Mouse (Mus musculus) cerebellum, adult 9-11 months (tissue): Measurements from ENCODE around the gene Camta1.

Source experiments
- DNase-seq: peaks from one replicate; pipeline ENCODE4 v3.0.0; 2022

Camta1 gene

DNA sequence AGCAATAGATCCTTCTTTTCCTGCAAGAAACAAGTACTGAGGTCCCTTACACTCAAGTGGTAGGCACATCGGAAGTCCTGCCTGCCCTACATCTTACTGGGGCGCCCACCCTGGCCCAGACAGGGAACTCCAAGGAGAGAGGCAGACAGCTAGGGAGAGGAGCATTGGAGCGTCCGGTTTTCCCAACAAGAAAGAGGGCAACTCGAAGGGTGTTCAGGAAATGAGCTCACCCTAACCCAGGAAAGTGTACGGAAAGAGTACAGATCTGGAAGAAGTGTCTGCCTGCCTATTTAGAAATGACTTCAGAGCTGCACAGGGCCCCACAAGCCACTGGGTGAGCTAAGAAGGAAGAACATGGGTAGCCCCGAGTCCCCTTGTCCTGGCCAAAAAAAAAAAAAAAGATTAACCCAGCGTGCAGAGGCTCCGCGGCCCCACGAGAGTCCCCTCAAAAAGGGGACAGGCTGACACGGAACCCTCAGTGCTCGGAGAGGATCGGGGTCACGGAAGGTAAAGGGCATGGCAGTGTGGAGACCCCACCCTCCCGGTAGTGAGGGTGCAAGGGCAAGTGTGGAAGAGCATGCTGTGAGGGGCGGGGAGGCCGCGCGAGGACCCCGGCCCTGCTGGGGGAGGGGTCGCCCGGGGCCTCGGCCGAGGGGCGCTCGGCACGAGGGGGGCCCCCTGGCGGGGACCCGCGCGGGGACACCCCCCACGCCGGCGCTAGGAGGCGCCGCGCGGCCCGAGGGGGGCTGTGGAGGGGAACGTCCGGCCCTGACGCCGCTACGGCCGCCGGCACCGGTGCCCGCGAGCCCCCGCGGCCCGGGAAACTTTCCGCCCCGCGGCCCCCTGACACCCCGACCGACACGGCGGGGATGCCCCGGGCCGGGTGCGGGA is 990 bp downstream of the Camta1 start:
- DNase-seq = peak; percentile 76

- no peak for DNase-seq
These were observed 2.4 kb downstream of the Camta1 start for GRCm38 (mm10) chr4:151859275-151859674.

DNA sequence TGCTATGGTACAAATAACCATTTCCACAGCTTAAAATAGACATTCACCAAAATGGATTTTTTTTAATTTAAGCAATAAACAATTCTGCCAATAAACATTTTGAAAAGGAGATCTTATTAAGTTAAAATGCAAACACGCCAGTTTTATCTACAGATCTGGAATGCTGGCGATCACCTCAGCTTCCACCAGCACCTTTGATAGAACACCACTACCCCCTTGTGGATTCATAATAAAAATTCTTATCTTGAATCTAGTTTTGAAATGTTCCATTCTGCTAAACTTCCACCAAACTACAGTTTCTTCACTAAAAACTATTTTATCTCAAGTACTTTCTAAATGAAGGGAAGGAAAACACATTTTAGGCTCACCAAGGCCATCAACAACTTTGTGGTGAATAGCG is 7.7 kb downstream of the Camta1 start:
- DNase-seq = no peak

GRCm38 (mm10) chr4:151851179-151851578 is 10.5 kb downstream of the Camta1 start:
- no peak for DNase-seq

DNA sequence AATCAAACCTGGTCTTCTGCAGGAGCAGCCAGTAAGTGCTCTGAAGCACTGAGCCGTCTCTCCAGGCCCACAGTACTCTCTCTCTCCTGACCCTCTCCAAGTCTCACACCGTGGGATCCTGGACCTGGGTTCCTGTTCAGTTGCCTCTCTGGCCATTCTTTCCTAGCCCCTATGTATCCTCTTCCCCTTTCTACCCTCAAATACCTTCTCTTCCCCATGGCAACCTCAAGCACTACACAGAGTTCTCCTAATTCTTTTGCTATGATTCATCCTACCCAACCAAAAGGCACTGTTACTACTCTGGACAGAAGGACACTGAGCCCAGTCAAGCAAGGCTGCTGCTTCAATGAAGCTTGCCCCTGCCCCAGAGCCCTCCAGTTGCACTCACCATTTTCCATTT is 19.1 kb downstream of the Camta1 start:
- no peak for DNase-seq

DNA sequence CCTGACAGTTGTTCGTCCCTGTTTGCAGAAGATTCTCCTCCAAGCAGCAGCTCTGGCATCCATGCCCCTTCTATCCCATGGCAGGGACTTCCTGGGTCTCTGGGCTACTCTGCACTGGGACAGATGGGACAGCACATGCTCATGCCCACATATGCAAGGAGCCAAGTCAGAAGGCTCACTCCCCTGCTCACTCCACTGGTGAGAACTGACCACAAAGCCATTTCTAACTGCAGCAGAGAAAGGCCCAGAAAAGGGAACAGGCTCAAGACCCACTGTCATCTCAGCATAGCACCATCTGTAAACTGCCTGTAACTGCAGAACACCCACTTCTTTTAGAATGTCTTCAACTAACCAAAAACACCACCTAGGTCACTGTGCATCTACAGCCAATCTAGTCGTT is 23.2 kb downstream of the Camta1 start:
- peak; percentile 58 for DNase-seq

DNA sequence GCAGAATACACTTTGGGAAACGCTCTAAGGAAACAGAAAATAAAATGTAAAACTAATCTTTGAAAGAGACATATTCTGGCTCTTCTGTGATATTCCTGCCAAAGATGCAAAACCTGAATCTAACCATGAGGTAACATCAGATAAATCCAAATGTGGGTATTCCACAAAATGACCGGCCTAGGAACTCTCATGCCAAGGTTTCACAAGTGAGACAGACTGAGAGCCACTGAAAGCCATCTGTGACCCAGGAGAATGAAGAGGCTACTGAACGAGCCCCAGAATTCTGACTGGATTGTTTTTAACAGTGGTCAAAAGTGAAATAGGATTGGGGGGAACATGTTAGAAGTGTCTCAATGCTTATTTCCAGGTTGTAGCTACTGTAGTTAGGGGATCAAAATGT is 25.8 kb downstream of the Camta1 start:
- DNase-seq = peak; percentile 49

- DNase-seq = peak; percentile 50
These were observed 27.1 kb downstream of the Camta1 start for GRCm38 (mm10) chr4:151834536-151834935.

- peak; percentile 40 for DNase-seq
These were observed 27.7 kb downstream of the Camta1 start for GRCm38 (mm10) chr4:151833940-151834449.

DNA sequence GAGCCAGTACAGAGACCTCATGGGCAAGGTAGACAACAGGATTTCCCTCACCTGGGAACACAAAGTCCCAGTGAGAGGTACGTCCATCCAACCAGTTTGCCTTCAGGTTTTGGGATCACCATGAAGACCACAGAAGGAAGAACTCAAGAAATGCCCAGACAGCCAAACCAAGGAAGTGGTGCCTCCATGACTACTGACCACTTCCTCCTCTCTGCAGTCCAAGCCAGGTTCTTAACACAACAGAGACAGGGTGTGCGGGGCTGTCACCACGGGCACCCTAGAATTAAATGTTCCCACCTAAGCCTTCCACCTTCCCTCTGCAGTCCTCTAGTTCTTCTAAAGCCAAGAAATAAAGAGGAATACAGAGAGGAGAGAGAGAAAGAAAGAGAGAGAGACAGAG is 33.8 kb downstream of the Camta1 start:
- no peak for DNase-seq

DNA sequence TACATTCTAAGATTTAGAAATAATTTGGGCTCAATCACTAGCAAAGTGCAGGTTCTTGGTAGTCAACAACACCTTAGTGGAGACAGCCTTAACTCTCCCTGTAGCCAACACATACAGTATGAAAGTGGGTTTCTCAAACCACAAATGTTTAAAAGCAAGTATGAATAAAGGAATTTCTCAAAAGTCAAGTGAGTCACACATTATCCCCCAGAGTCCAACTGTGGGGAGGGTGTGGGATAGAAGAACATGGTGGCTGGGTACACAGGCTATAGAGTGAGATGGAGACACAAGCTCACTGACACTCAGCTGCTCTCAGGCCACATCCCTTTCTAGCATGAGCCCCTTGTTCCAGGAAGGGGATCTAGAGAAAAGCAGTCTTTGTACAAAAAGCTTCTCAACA is 34.3 kb downstream of the Camta1 start:
- DNase-seq = no peak

- no peak for DNase-seq
These were observed 37.7 kb downstream of the Camta1 start for GRCm38 (mm10) chr4:151823963-151824362.

- DNase-seq = no peak
These were observed 38.7 kb downstream of the Camta1 start for GRCm38 (mm10) chr4:151822986-151823385.

GRCm38 (mm10) chr4:151817981-151818766 is 43.5 kb downstream of the Camta1 start:
- DNase-seq = no peak

GRCm38 (mm10) chr4:151813711-151814110 is 48.0 kb downstream of the Camta1 start:
- DNase-seq = no peak

DNA sequence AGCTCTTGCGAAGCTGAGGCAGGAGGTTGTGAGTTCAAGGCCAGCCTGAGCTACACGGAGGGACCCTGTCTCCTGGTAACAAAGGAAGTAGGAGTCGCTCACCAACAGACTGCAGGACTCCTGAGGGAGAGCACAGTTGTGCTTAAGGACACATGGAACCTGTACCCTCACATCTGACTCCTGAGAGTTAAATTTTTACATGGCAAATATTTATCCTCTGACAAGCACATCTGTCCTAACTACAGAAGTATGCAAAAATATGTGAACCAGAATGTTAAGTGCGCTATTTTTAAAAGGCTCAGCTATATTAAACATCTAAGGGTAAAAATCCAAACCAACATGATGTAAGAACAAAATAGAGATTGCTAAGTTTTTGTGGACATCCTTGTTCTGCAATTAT is 56.0 kb downstream of the Camta1 start:
- no peak for DNase-seq

DNA sequence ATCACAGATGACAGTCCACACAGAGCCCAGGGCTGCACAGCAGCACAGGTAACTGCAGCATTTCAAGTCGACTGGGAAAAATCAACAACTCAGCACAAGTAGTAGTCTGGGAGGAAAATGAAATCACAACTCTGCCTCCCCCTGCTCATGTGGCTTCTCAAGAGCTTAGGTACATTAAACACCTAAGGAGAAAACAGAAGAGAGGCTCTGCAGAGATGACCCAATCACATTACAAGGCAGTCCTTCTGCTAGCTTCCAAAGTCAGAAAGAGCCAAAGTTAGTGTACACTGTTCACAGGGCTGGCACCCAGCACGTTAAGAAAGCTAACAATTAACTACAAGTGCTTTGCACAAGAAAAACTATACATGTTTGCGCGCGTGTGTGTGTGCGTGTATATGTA is 56.6 kb downstream of the Camta1 start:
- no peak for DNase-seq

GRCm38 (mm10) chr4:151804208-151804607 is 57.5 kb downstream of the Camta1 start:
- no peak for DNase-seq

DNA sequence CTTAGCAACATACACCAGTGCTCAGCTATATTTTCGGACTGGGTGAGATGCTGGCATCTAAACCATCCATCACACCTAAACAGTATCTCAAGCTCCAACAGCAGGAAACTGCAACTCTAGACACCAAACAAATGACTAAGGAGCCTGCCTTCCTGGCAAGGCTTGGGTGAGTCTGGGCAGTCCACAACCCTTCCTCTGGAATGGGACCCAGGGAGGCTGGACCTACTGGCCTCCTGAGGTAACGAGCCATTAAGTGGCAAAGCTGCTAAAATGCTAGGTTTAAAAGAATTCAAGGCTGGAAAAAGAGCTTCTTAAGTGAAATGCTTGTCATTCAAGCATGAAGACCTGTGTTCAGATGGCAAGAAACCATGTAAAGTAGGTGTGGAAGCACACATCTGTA is 63.0 kb downstream of the Camta1 start:
- no peak for DNase-seq

DNA sequence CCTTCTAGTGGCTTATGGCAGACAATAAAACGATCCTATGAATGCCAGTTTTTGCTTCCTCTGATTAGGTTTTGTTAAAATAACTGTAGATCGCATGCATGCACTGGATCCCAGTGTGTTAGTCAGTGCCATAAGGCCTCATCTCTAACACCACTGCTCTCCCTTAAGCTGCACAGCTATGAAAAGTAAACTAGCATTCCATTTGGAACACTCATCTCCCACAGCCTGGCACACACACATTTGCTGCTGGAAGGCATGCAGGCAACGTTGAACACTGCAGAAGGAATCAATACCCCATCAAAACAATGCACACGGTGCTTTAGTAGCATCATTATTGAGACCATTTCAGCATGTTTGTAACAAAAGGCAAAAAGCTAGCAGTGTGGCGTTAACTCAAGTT is 68.0 kb downstream of the Camta1 start:
- DNase-seq = no peak

DNA sequence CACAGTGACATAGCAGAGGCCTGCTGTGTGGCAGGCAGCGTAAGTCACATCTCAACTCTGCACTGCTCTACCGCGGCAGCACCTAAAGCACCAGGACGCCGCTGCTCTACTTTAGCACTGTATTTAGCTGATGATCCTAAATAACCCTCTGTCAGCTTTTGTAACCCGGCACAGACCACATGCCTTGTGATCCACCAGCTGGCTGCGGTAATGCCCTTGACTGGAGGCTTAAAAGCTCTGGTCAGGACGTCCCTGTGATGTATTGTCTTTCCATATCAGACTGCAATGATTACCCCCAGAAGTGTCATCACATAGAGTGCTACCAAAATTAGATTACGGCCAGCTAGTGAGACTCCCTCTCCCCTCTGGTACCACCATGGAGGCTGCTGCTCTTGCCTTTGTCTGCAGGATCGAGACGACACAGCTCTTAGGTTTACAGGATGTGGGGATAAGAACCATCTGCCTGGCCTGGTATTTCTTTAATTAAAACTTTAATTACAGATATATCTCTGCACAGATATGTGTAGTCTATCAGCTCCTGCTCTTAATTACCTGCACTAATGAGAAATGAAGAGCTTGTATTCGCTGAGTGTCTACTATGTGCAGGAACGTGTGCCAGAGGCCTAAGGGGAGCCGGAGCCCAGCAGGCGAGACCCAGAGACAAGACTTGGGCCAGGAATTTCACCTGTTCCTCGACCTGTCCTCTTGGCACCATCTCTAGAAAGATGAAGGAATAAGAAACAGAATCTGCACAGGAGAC is 74.5 kb downstream of the Camta1 start:
- no peak for DNase-seq

GRCm38 (mm10) chr4:151780511-151780910 is 81.2 kb downstream of the Camta1 start:
- no peak for DNase-seq

DNA sequence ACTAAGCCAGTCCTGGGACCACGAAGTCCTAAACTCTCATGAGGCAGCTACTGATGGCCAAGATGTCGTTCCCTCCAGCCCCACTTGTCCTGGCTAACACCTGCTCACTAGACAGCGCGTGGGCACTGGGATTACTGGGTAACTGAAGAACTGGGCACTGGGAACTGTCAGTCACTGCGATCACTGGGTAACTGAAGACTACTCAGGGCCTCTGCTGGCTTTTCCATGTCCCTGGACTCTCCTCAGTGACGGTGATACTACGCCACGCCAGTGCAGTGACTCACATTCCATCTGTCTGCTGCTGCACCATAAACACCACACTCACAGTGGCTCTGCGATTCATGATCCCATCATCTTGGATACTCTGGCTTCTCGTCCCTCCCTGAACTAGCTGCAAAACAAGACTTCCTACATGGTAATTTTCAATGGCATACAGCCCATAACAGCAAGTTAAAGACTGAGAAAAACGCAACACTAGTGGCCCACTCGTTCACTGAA is 81.7 kb downstream of the Camta1 start:
- DNase-seq = no peak
